Mouse (Mus musculus): ENCODE measurements at regions not wholly inside any gene's neighbourhood (a gene's known extent, or its start where the extent isn't known, plus 50 kb on each side); places are given as distances from the start of the nearest gene placed in this dataset.

- ATAC-seq (no peak), DNase-seq (ENCODE audit: low spot score) (no peak)
- H3K4me1 ChIP-seq (ENCODE audit: control insufficient read depth, insufficient read depth, low read length), result no peaks in the 10 kb centered on the region
- H3K4me2 ChIP-seq (ENCODE audit: low read length), result no peak overlapping the region
- WGBS, result 32% methylated on average over 2 of the region's 2 CpGs
- H3K4me3 ChIP-seq (ENCODE audit: low read depth, low read length), result no peak overlapping the region
- no peak overlapping the region for H3K9ac ChIP-seq (ENCODE audit: low read length)
- no peaks in the 10 kb centered on the region for H3K9me3 ChIP-seq (replicated peaks; ENCODE audit: control insufficient read depth, low read length)
- no peaks in the 10 kb centered on the region for H3K27me3 ChIP-seq (replicated peaks; ENCODE audit: control insufficient read depth, insufficient read depth, low read length)
- H3K36me3 ChIP-seq (ENCODE audit: control insufficient read depth, insufficient read depth, low read length), result no peaks in the 10 kb centered on the region
- H3K27ac ChIP-seq (ENCODE audit: low read depth, low read length), result no peak overlapping the region
These were observed 435.6 kb upstream of the Gm26657 start for GRCm38 (mm10) chr4:56304275-56304674.

GRCm38 (mm10) chr4:56287980-56288379 is 451.9 kb upstream of the Gm26657 start:
- H3K9ac ChIP-seq (ENCODE audit: low read length), result no peak overlapping the region
- ATAC-seq, result no peak
- no peak overlapping the region for H3K4me2 ChIP-seq (ENCODE audit: low read length)
- no peaks in the 10 kb centered on the region for H3K27me3 ChIP-seq (replicated peaks; ENCODE audit: control insufficient read depth, insufficient read depth, low read length)
- H3K4me1 ChIP-seq (ENCODE audit: control insufficient read depth, insufficient read depth, low read length), result peaks cover 3% of the 10 kb centered on the region; the same call in 1 of the 2 replicates
- no peak overlapping the region for H3K27ac ChIP-seq (ENCODE audit: low read depth, low read length)
- no peaks in the 10 kb centered on the region for H3K36me3 ChIP-seq (ENCODE audit: control insufficient read depth, insufficient read depth, low read length)
- no peaks in the 10 kb centered on the region for H3K9me3 ChIP-seq (replicated peaks; ENCODE audit: control insufficient read depth, low read length)
- DNase-seq (ENCODE audit: low spot score), result no peak
- no peak overlapping the region for H3K4me3 ChIP-seq (ENCODE audit: low read depth, low read length)
- 70% methylated on average over 2 of the region's 2 CpGs for WGBS

GRCm38 (mm10) chr4:56284490-56284889 is 455.4 kb upstream of the Gm26657 start:
- H3K27ac ChIP-seq (ENCODE audit: low read depth, low read length), result no peak overlapping the region
- H3K9ac ChIP-seq (ENCODE audit: low read length), result no peak overlapping the region
- no peak for ATAC-seq

GRCm38 (mm10) chr4:56275836-56276235 is 464.0 kb upstream of the Gm26657 start:
- DNase-seq (ENCODE audit: low spot score), result no peak
- WGBS, result 70% methylated on average over 3 of the region's 3 CpGs
- ATAC-seq, result no peak
- no peaks in the 10 kb centered on the region for H3K4me1 ChIP-seq (ENCODE audit: control insufficient read depth, insufficient read depth, low read length)
- no peaks in the 10 kb centered on the region for H3K27me3 ChIP-seq (replicated peaks; ENCODE audit: control insufficient read depth, insufficient read depth, low read length)
- no peak overlapping the region for H3K9ac ChIP-seq (ENCODE audit: low read length)
- H3K27ac ChIP-seq (ENCODE audit: low read depth, low read length), result no peak overlapping the region
- H3K36me3 ChIP-seq (ENCODE audit: control insufficient read depth, insufficient read depth, low read length), result no peaks in the 10 kb centered on the region
- no peak overlapping the region for H3K4me2 ChIP-seq (ENCODE audit: low read length)
- H3K4me3 ChIP-seq (ENCODE audit: low read depth, low read length), result no peak overlapping the region
- H3K9me3 ChIP-seq (replicated peaks; ENCODE audit: control insufficient read depth, low read length), result no peaks in the 10 kb centered on the region

More at GRCm38 (mm10) chr4:56284490-56284889, 455.4 kb upstream of the Gm26657 start:
- no peaks in the 10 kb centered on the region for H3K9me3 ChIP-seq (replicated peaks; ENCODE audit: control insufficient read depth, low read length)
- no peak overlapping the region for H3K4me2 ChIP-seq (ENCODE audit: low read length)
- 56% methylated on average over 2 of the region's 2 CpGs for WGBS
- H3K4me3 ChIP-seq (ENCODE audit: low read depth, low read length), result no peak overlapping the region
- no peaks in the 10 kb centered on the region for H3K27me3 ChIP-seq (replicated peaks; ENCODE audit: control insufficient read depth, insufficient read depth, low read length)
- peak; percentile 46 for DNase-seq (ENCODE audit: low spot score)
- no peaks in the 10 kb centered on the region for H3K36me3 ChIP-seq (ENCODE audit: control insufficient read depth, insufficient read depth, low read length)
- H3K4me1 ChIP-seq (ENCODE audit: control insufficient read depth, insufficient read depth, low read length), result peaks cover 3% of the 10 kb centered on the region; the same call in 1 of the 2 replicates

GRCm38 (mm10) chr4:56271390-56271789 is 468.5 kb upstream of the Gm26657 start:
- WGBS, result 94% methylated on average over 4 of the region's 4 CpGs
- ATAC-seq, result no peak
- Histone ChIP-seq H3K27ac (ENCODE audit: low read depth, low read length) (no peak overlapping the region), H3K9me3 (replicated peaks; ENCODE audit: control insufficient read depth, low read length) (no peaks in the 10 kb centered on the region), H3K4me2 (ENCODE audit: low read length) (no peak overlapping the region), H3K36me3 (ENCODE audit: control insufficient read depth, insufficient read depth, low read length) (no peaks in the 10 kb centered on the region), H3K27me3 (replicated peaks; ENCODE audit: control insufficient read depth, insufficient read depth, low read length) (no peaks in the 10 kb centered on the region), H3K4me3 (ENCODE audit: low read depth, low read length) (no peak overlapping the region), H3K4me1 (ENCODE audit: control insufficient read depth, insufficient read depth, low read length) (no peaks in the 10 kb centered on the region), H3K9ac (ENCODE audit: low read length) (no peak overlapping the region)
- DNase-seq (ENCODE audit: low spot score), result no peak

GRCm38 (mm10) chr4:56264626-56265025 is 475.2 kb upstream of the Gm26657 start:
- H3K27ac ChIP-seq (ENCODE audit: low read depth, low read length), result no peak overlapping the region
- no peaks in the 10 kb centered on the region for H3K4me1 ChIP-seq (ENCODE audit: control insufficient read depth, insufficient read depth, low read length)
- DNase-seq (ENCODE audit: low spot score) (no peak), ATAC-seq (no peak)
- 87% methylated on average over 4 of the region's 4 CpGs for WGBS
- H3K4me2 ChIP-seq (ENCODE audit: low read length), result no peak overlapping the region
- H3K4me3 ChIP-seq (ENCODE audit: low read depth, low read length), result no peak overlapping the region
- H3K27me3 ChIP-seq (replicated peaks; ENCODE audit: control insufficient read depth, insufficient read depth, low read length), result no peaks in the 10 kb centered on the region
- H3K36me3 ChIP-seq (ENCODE audit: control insufficient read depth, insufficient read depth, low read length), result no peaks in the 10 kb centered on the region
- no peak overlapping the region for H3K9ac ChIP-seq (ENCODE audit: low read length)
- H3K9me3 ChIP-seq (replicated peaks; ENCODE audit: control insufficient read depth, low read length), result no peaks in the 10 kb centered on the region

- Histone ChIP-seq H3K4me1 (ENCODE audit: control insufficient read depth, insufficient read depth, low read length) (no peaks in the 10 kb centered on the region), H3K4me2 (ENCODE audit: low read length) (no peak overlapping the region), H3K9ac (ENCODE audit: low read length) (no peak overlapping the region), H3K27me3 (replicated peaks; ENCODE audit: control insufficient read depth, insufficient read depth, low read length) (no peaks in the 10 kb centered on the region), H3K36me3 (ENCODE audit: control insufficient read depth, insufficient read depth, low read length) (no peaks in the 10 kb centered on the region), H3K4me3 (ENCODE audit: low read depth, low read length) (no peak overlapping the region), H3K9me3 (replicated peaks; ENCODE audit: control insufficient read depth, low read length) (no peaks in the 10 kb centered on the region), H3K27ac (ENCODE audit: low read depth, low read length) (no peak overlapping the region)
- no peak for ATAC-seq
- DNase-seq (ENCODE audit: low spot score), result no peak
These were observed 476.0 kb upstream of the Gm26657 start for GRCm38 (mm10) chr4:56263822-56264221.

- Histone ChIP-seq H3K9ac (ENCODE audit: low read length) (no peak overlapping the region), H3K4me3 (ENCODE audit: low read depth, low read length) (no peak overlapping the region), H3K27me3 (replicated peaks; ENCODE audit: control insufficient read depth, insufficient read depth, low read length) (no peaks in the 10 kb centered on the region), H3K4me2 (ENCODE audit: low read length) (no peak overlapping the region), H3K4me1 (ENCODE audit: control insufficient read depth, insufficient read depth, low read length) (no peaks in the 10 kb centered on the region), H3K36me3 (ENCODE audit: control insufficient read depth, insufficient read depth, low read length) (no peaks in the 10 kb centered on the region), H3K27ac (ENCODE audit: low read depth, low read length) (no peak overlapping the region), H3K9me3 (replicated peaks; ENCODE audit: control insufficient read depth, low read length) (no peaks in the 10 kb centered on the region)
- ATAC-seq (no peak), DNase-seq (ENCODE audit: low spot score) (no peak)
- 92% methylated on average over 1 of the region's 1 CpGs for WGBS
These were observed 477.3 kb upstream of the Gm26657 start for GRCm38 (mm10) chr4:56262589-56262988.

GRCm38 (mm10) chr4:56261992-56262391 is 477.9 kb upstream of the Gm26657 start:
- WGBS, result 88% methylated on average over 5 of the region's 5 CpGs
- H3K4me3 ChIP-seq (ENCODE audit: low read depth, low read length), result no peak overlapping the region
- no peaks in the 10 kb centered on the region for H3K9me3 ChIP-seq (replicated peaks; ENCODE audit: control insufficient read depth, low read length)
- H3K27ac ChIP-seq (ENCODE audit: low read depth, low read length), result no peak overlapping the region
- ATAC-seq (no peak), DNase-seq (ENCODE audit: low spot score) (no peak)
- H3K4me2 ChIP-seq (ENCODE audit: low read length), result no peak overlapping the region
- no peaks in the 10 kb centered on the region for H3K36me3 ChIP-seq (ENCODE audit: control insufficient read depth, insufficient read depth, low read length)
- H3K4me1 ChIP-seq (ENCODE audit: control insufficient read depth, insufficient read depth, low read length), result no peaks in the 10 kb centered on the region
- no peak overlapping the region for H3K9ac ChIP-seq (ENCODE audit: low read length)
- H3K27me3 ChIP-seq (replicated peaks; ENCODE audit: control insufficient read depth, insufficient read depth, low read length), result no peaks in the 10 kb centered on the region

Data from forebrain, embryonic 14.5 days (tissue).